Mouse (Mus musculus): ENCODE measurements at regions not wholly inside any gene's neighbourhood (a gene's known extent, or its start where the extent isn't known, plus 50 kb on each side); places are given as distances from the start of the nearest gene placed in this dataset.
"Not testable (repeated sequence)": the region's sequence is repeated elsewhere in the genome, so short reads cannot be mapped to it uniquely, and the experiment has no call there.

- no peaks in the 10 kb centered on the region for H3K4me1 ChIP-seq (replicated peaks; ENCODE audit: control insufficient read depth, insufficient read depth, low read length)
- H3K27me3 ChIP-seq (replicated peaks; ENCODE audit: control insufficient read depth, insufficient read depth, low read length), result no peaks in the 10 kb centered on the region
- H3K9ac ChIP-seq (ENCODE audit: low read depth, low read length), result no peak overlapping the region
- H3K4me3 ChIP-seq (ENCODE audit: low read depth, low read length), result no peak overlapping the region
- no peaks in the 10 kb centered on the region for H3K36me3 ChIP-seq (ENCODE audit: control insufficient read depth, insufficient read depth)
- no peak overlapping the region for H3K4me2 ChIP-seq (replicated peaks; ENCODE audit: low read depth)
- no peaks in the 10 kb centered on the region for H3K9me3 ChIP-seq (ENCODE audit: control insufficient read depth)
- WGBS, result 49% methylated on average over 8 of the region's 8 CpGs
- no peak overlapping the region for H3K27ac ChIP-seq (ENCODE audit: low read depth, low read length)
- no peak for ATAC-seq
- TF ChIP-seq CTCF (IDR thresholded peaks at IDR 0.05; ENCODE audit: low read depth), result no peak
These were observed 175.6 kb downstream of the Opa1 start for GRCm38 (mm10) chr16:29754579-29755199.

- ATAC-seq, result no peak
- Histone ChIP-seq H3K9ac (ENCODE audit: low read depth, low read length) (no peak overlapping the region), H3K4me1 (replicated peaks; ENCODE audit: control insufficient read depth, insufficient read depth, low read length) (0 out of 2 replicates have a peak, but pooled peaks cover 6% of the 10 kb centered on the region), H3K9me3 (ENCODE audit: control insufficient read depth) (no peaks in the 10 kb centered on the region), H3K36me3 (ENCODE audit: control insufficient read depth, insufficient read depth) (no peaks in the 10 kb centered on the region), H3K4me2 (replicated peaks; ENCODE audit: low read depth) (no peak overlapping the region), H3K27ac (ENCODE audit: low read depth, low read length) (no peak overlapping the region), H3K27me3 (replicated peaks; ENCODE audit: control insufficient read depth, insufficient read depth, low read length) (no peaks in the 10 kb centered on the region), H3K4me3 (ENCODE audit: low read depth, low read length) (no peak overlapping the region)
- TF ChIP-seq CTCF (IDR thresholded peaks at IDR 0.05; ENCODE audit: low read depth), result no peak
- 66% methylated on average over 3 of the region's 3 CpGs for WGBS
These were observed 179.1 kb downstream of the Opa1 start for GRCm38 (mm10) chr16:29758246-29758645.

GRCm38 (mm10) chr16:29759416-29759815 lies 180.3 kb downstream of the Opa1 start:
- no peak for TF ChIP-seq CTCF (IDR thresholded peaks at IDR 0.05; ENCODE audit: low read depth)

GRCm38 (mm10) chr16:29760627-29761026 lies 181.5 kb downstream of the Opa1 start:
- no peak overlapping the region for H3K9ac ChIP-seq (ENCODE audit: low read depth, low read length)
- 0 out of 2 replicates have a peak, but pooled peaks cover 6% of the 10 kb centered on the region for H3K4me1 ChIP-seq (replicated peaks; ENCODE audit: control insufficient read depth, insufficient read depth, low read length)
- WGBS, result 95% methylated on average over 4 of the region's 4 CpGs
- H3K27me3 ChIP-seq (replicated peaks; ENCODE audit: control insufficient read depth, insufficient read depth, low read length), result no peaks in the 10 kb centered on the region
- TF ChIP-seq CTCF (IDR thresholded peaks at IDR 0.05; ENCODE audit: low read depth), result no peak
- H3K4me3 ChIP-seq (ENCODE audit: low read depth, low read length), result no peak overlapping the region
- H3K36me3 ChIP-seq (ENCODE audit: control insufficient read depth, insufficient read depth), result no peaks in the 10 kb centered on the region
- ATAC-seq, result no peak
- H3K27ac ChIP-seq (ENCODE audit: low read depth, low read length), result no peak overlapping the region
- H3K4me2 ChIP-seq (replicated peaks; ENCODE audit: low read depth), result no peak overlapping the region
- peaks cover 3% of the 10 kb centered on the region; the same call in 1 of the 2 replicates for H3K9me3 ChIP-seq (ENCODE audit: control insufficient read depth)

More at GRCm38 (mm10) chr16:29759416-29759815, 180.3 kb downstream of the Opa1 start:
- no peaks in the 10 kb centered on the region for H3K36me3 ChIP-seq (ENCODE audit: control insufficient read depth, insufficient read depth)
- H3K9me3 ChIP-seq (ENCODE audit: control insufficient read depth), result no peaks in the 10 kb centered on the region
- ATAC-seq, result no peak
- H3K27me3 ChIP-seq (replicated peaks; ENCODE audit: control insufficient read depth, insufficient read depth, low read length), result no peaks in the 10 kb centered on the region
- H3K4me1 ChIP-seq (replicated peaks; ENCODE audit: control insufficient read depth, insufficient read depth, low read length), result 0 out of 2 replicates have a peak, but pooled peaks cover 6% of the 10 kb centered on the region
- no peak overlapping the region for H3K4me2 ChIP-seq (replicated peaks; ENCODE audit: low read depth)
- H3K9ac ChIP-seq (ENCODE audit: low read depth, low read length), result no peak overlapping the region
- H3K4me3 ChIP-seq (ENCODE audit: low read depth, low read length), result no peak overlapping the region
- H3K27ac ChIP-seq (ENCODE audit: low read depth, low read length), result no peak overlapping the region
- 96% methylated on average over 3 of the region's 3 CpGs for WGBS

- no peak overlapping the region for H3K4me2 ChIP-seq (replicated peaks; ENCODE audit: low read depth)
- 0 out of 2 replicates have a peak, but pooled peaks cover 6% of the 10 kb centered on the region for H3K4me1 ChIP-seq (replicated peaks; ENCODE audit: control insufficient read depth, insufficient read depth, low read length)
- 39% methylated on average over 6 of the region's 6 CpGs for WGBS
- no peak overlapping the region for H3K27ac ChIP-seq (ENCODE audit: low read depth, low read length)
- no peak overlapping the region for H3K9ac ChIP-seq (ENCODE audit: low read depth, low read length)
- H3K27me3 ChIP-seq (replicated peaks; ENCODE audit: control insufficient read depth, insufficient read depth, low read length), result no peaks in the 10 kb centered on the region
- H3K36me3 ChIP-seq (ENCODE audit: control insufficient read depth, insufficient read depth), result no peaks in the 10 kb centered on the region
- peak; percentile 45; the same call in 1 of the 2 replicates for ATAC-seq
- H3K9me3 ChIP-seq (ENCODE audit: control insufficient read depth), result peaks cover 3% of the 10 kb centered on the region; the same call in 1 of the 2 replicates
- no peak for TF ChIP-seq CTCF (IDR thresholded peaks at IDR 0.05; ENCODE audit: low read depth)
- H3K4me3 ChIP-seq (ENCODE audit: low read depth, low read length), result no peak overlapping the region
These were observed 182.7 kb downstream of the Opa1 start for GRCm38 (mm10) chr16:29761779-29762277.

GRCm38 (mm10) chr16:29764376-29764775 lies 185.2 kb downstream of the Opa1 start:
- Histone ChIP-seq H3K4me1 (replicated peaks; ENCODE audit: control insufficient read depth, insufficient read depth, low read length) (0 out of 2 replicates have a peak, but pooled peaks cover 6% of the 10 kb centered on the region), H3K4me3 (ENCODE audit: low read depth, low read length) (no peak overlapping the region), H3K9ac (ENCODE audit: low read depth, low read length) (no peak overlapping the region), H3K27me3 (replicated peaks; ENCODE audit: control insufficient read depth, insufficient read depth, low read length) (no peaks in the 10 kb centered on the region), H3K4me2 (replicated peaks; ENCODE audit: low read depth) (no peak overlapping the region), H3K27ac (ENCODE audit: low read depth, low read length) (no peak overlapping the region), H3K36me3 (ENCODE audit: control insufficient read depth, insufficient read depth) (no peaks in the 10 kb centered on the region), H3K9me3 (ENCODE audit: control insufficient read depth) (peaks cover 3% of the 10 kb centered on the region; the same call in 1 of the 2 replicates)
- no peak for TF ChIP-seq CTCF (IDR thresholded peaks at IDR 0.05; ENCODE audit: low read depth)
- no peak for ATAC-seq
- 80% methylated on average over 1 of the region's 1 CpGs for WGBS

GRCm38 (mm10) chr16:29765801-29766200 lies 186.7 kb downstream of the Opa1 start:
- ATAC-seq; H3K9ac ChIP-seq (ENCODE audit: low read depth, low read length); H3K4me3 ChIP-seq (ENCODE audit: low read depth, low read length); H3K36me3 ChIP-seq (ENCODE audit: control insufficient read depth, insufficient read depth); H3K27ac ChIP-seq (ENCODE audit: low read depth, low read length); H3K9me3 ChIP-seq (ENCODE audit: control insufficient read depth); H3K27me3 ChIP-seq (replicated peaks; ENCODE audit: control insufficient read depth, insufficient read depth, low read length); H3K4me2 ChIP-seq (replicated peaks; ENCODE audit: low read depth); H3K4me1 ChIP-seq (replicated peaks; ENCODE audit: control insufficient read depth, insufficient read depth, low read length): not testable (repeated sequence)
- 91% methylated on average over 3 of the region's 3 CpGs for WGBS

Data from intestine, postnatal 0 days (tissue).